Mouse (Mus musculus) heart, embryonic 13.5 days (tissue): Measurements from ENCODE around the gene Serf2. TPM values are rescaled to one million over a fixed set of nuclear protein-coding genes. Genes with fewer than 3 reads are reported as not detected.

Experiments used
- ATAC-seq: fragments of 200-750 bp; cut with Nextera tagmentation; 2 replicates; pipeline ENCODE4 v1.8.0; 2017; ENCODE audit warnings: moderate TSS enrichment; ENCODE audit not compliant: insufficient number of reproducible peaks, low FRiP score, low TSS enrichment; ENCODE audit errors: extremely low read depth
- H3K27ac ChIP-seq: fragments of 300-500 bp; sonication (generic); replicated peaks from 2 replicates; pipeline ENCODE4 v1.5.1; 2015; ENCODE audit warnings: moderate library complexity, mild to moderate bottlenecking, inconsistent platforms
- H3K27me3 ChIP-seq: fragments of 300-500 bp; sonication (generic); replicated peaks from 2 replicates; pipeline ENCODE4 v1.6.1; 2015; ENCODE audit warnings: mild to moderate bottlenecking, inconsistent platforms
- H3K36me3 ChIP-seq: fragments of 300-500 bp; sonication (generic); 2 replicates; pipeline ENCODE4 v1.6.1; 2015; ENCODE audit warnings: mild to moderate bottlenecking, inconsistent platforms
- H3K4me1 ChIP-seq: fragments of 300-500 bp; sonication (generic); 2 replicates; pipeline ENCODE4 v1.6.1; 2015; ENCODE audit warnings: inconsistent platforms
- H3K4me2 ChIP-seq: fragments of 300-500 bp; sonication (generic); 2 replicates; pipeline ENCODE4 v1.6.1; 2015; ENCODE audit warnings: inconsistent platforms, mild to moderate bottlenecking, moderate library complexity
- H3K4me3 ChIP-seq: fragments of 300-500 bp; sonication (generic); 2 replicates; pipeline ENCODE4 v1.5.1; 2015; ENCODE audit warnings: moderate library complexity, mild to moderate bottlenecking, inconsistent platforms
- H3K9ac ChIP-seq: fragments of 300-500 bp; sonication (generic); 2 replicates; pipeline ENCODE4 v1.6.1; 2015; ENCODE audit warnings: inconsistent platforms, mild to moderate bottlenecking, moderate library complexity
- H3K9me3 ChIP-seq: fragments of 300-500 bp; sonication (generic); 2 replicates; pipeline ENCODE4 v1.6.1; 2016; ENCODE audit warnings: inconsistent platforms
- WGBS: fragments of 180-500 bp; shearing (Covaris S2); methylation state at CpG from one replicate; pipeline ENCODE4 v1.1.7; 2015; ENCODE audit warnings: mixed read lengths; 5-methylcytosine and 5-hydroxymethylcytosine counted together
- polyA plus RNA-seq: library from polyadenylated mRNA; unstranded; fragments of >200 nt; fragmentation: Nextera tagmentation; extraction: Ambion mirVana; gene quantifications from 2 replicates; pipeline ENCODE4 v1.2.1, GENCODE M21; 2015

The Serf2 gene
- 522 and 573 TPM in 2 replicates for polyA plus RNA-seq

GRCm38 (mm10) chr2:121448739-121449535 is at the start of gene Serf2:
Gene Serf2, plus strand, starts transcription at chr2:121449195.
- peak within 1 kb of the TSS; percentile 100 for H3K9ac ChIP-seq
- peak within 1 kb of the TSS; percentile 88 for H3K4me3 ChIP-seq
- H3K4me1 ChIP-seq, result peaks cover 41% of the 10 kb centered on the region
- under 1% methylated on average over 73 of the region's 74 CpGs for WGBS
- H3K36me3 ChIP-seq, result peaks cover 31% of the 10 kb centered on the region
- no peaks in the 10 kb centered on the region for H3K27me3 ChIP-seq
- no peaks in the 10 kb centered on the region for H3K9me3 ChIP-seq
- H3K4me2 ChIP-seq, result peak within 1 kb of the TSS; percentile 95
- ATAC-seq, result peak; percentile 98
- peak within 1 kb of the TSS; percentile 99 for H3K27ac ChIP-seq

GRCm38 (mm10) chr2:121403296-121403695 is 45.7 kb upstream of the Serf2 start:
- no peaks in the 10 kb centered on the region for H3K4me1 ChIP-seq
- H3K4me3 ChIP-seq, result no peak overlapping the region
- H3K27ac ChIP-seq, result no peak overlapping the region
- H3K4me2 ChIP-seq, result no peak overlapping the region
- no peak overlapping the region for H3K9ac ChIP-seq
- no peaks in the 10 kb centered on the region for H3K27me3 ChIP-seq
- no peak for ATAC-seq
- no peaks in the 10 kb centered on the region for H3K36me3 ChIP-seq
- H3K9me3 ChIP-seq, result no peaks in the 10 kb centered on the region

GRCm38 (mm10) chr2:121408160-121408559 is 40.8 kb upstream of the Serf2 start:
- 29% methylated on average over 4 of the region's 4 CpGs for WGBS
- H3K4me3 ChIP-seq, result no peak overlapping the region
- no peaks in the 10 kb centered on the region for H3K9me3 ChIP-seq
- no peaks in the 10 kb centered on the region for H3K27me3 ChIP-seq
- H3K27ac ChIP-seq, result no peak overlapping the region
- H3K9ac ChIP-seq, result no peak overlapping the region
- H3K4me2 ChIP-seq, result no peak overlapping the region
- H3K36me3 ChIP-seq, result no peaks in the 10 kb centered on the region
- peaks cover 5% of the 10 kb centered on the region for H3K4me1 ChIP-seq
- ATAC-seq, result no peak

GRCm38 (mm10) chr2:121412843-121413386 is 36.1 kb upstream of the Serf2 start:
- Histone ChIP-seq H3K4me1 (peaks cover 37% of the 10 kb centered on the region), H3K27ac (peak overlapping the region; percentile 99), H3K27me3 (no peaks in the 10 kb centered on the region), H3K4me3 (peak overlapping the region; percentile 100), H3K9ac (peak overlapping the region; percentile 100), H3K36me3 (peaks cover 21% of the 10 kb centered on the region), H3K4me2 (peak overlapping the region; percentile 82), H3K9me3 (no peaks in the 10 kb centered on the region)
- WGBS, result 11% methylated on average over 4 of the region's 4 CpGs
- ATAC-seq, result no peak

GRCm38 (mm10) chr2:121413387-121414042 is 35.5 kb upstream of the Serf2 start, which contains the start of the genes Pdia3 and Catsper2:
Gene Pdia3, plus strand, starts transcription at chr2:121413775.
Gene Catsper2, minus strand, starts transcription at chr2:121413792.
- peak; percentile 98 for ATAC-seq
- Histone ChIP-seq H3K27ac (peak within 1 kb of the TSS; percentile 99), H3K4me1 (peaks cover 41% of the 10 kb centered on the region), H3K36me3 (peaks cover 27% of the 10 kb centered on the region), H3K4me2 (peak within 1 kb of the TSS; percentile 82), H3K27me3 (no peaks in the 10 kb centered on the region), H3K9ac (peak within 1 kb of the TSS; percentile 100), H3K4me3 (peak within 1 kb of the TSS; percentile 100), H3K9me3 (no peaks in the 10 kb centered on the region)
- WGBS, result under 1% methylated on average over 68 of the region's 68 CpGs

- WGBS, result 0% methylated on average over 32 of the region's 32 CpGs
- ATAC-seq, result peak; percentile 60
- H3K9me3 ChIP-seq, result no peaks in the 10 kb centered on the region
- peak overlapping the region; percentile 99 for H3K27ac ChIP-seq
- H3K4me3 ChIP-seq, result peak overlapping the region; percentile 100
- H3K4me2 ChIP-seq, result peak overlapping the region; percentile 82
- peaks cover 42% of the 10 kb centered on the region for H3K4me1 ChIP-seq
- H3K27me3 ChIP-seq, result no peaks in the 10 kb centered on the region
- H3K9ac ChIP-seq, result peak overlapping the region; percentile 100
- H3K36me3 ChIP-seq, result peaks cover 34% of the 10 kb centered on the region
Observed at GRCm38 (mm10) chr2:121414139-121414685, 34.8 kb upstream of the Serf2 start.

- H3K4me1 ChIP-seq, result peaks cover 42% of the 10 kb centered on the region
- H3K27ac ChIP-seq, result no peak overlapping the region
- WGBS, result 35% methylated on average over 3 of the region's 3 CpGs
- H3K4me2 ChIP-seq, result peak overlapping the region; percentile 82
- H3K9ac ChIP-seq, result peak overlapping the region; percentile 100
- H3K27me3 ChIP-seq, result no peaks in the 10 kb centered on the region
- ATAC-seq, result no peak
- peak overlapping the region; percentile 100 for H3K4me3 ChIP-seq
- H3K36me3 ChIP-seq, result peaks cover 39% of the 10 kb centered on the region
- H3K9me3 ChIP-seq, result no peaks in the 10 kb centered on the region
Observed at GRCm38 (mm10) chr2:121415103-121415502, 33.9 kb upstream of the Serf2 start.

GRCm38 (mm10) chr2:121415591-121415990 is 33.4 kb upstream of the Serf2 start:
- no peaks in the 10 kb centered on the region for H3K9me3 ChIP-seq
- no peak overlapping the region; the same call in 1 of the 2 replicates for H3K27ac ChIP-seq
- peaks cover 42% of the 10 kb centered on the region for H3K4me1 ChIP-seq
- no peak for ATAC-seq
- H3K4me3 ChIP-seq, result peak overlapping the region; percentile 100
- H3K4me2 ChIP-seq, result peak overlapping the region; percentile 82
- peaks cover 43% of the 10 kb centered on the region for H3K36me3 ChIP-seq
- peak overlapping the region; percentile 100 for H3K9ac ChIP-seq
- WGBS, result 56% methylated on average over 3 of the region's 3 CpGs
- no peaks in the 10 kb centered on the region for H3K27me3 ChIP-seq

GRCm38 (mm10) chr2:121416356-121416755 is 32.6 kb upstream of the Serf2 start:
- 79% methylated on average over 6 of the region's 6 CpGs for WGBS
- Histone ChIP-seq H3K36me3 (peaks cover 50% of the 10 kb centered on the region), H3K4me1 (peaks cover 42% of the 10 kb centered on the region), H3K4me2 (peak overlapping the region; percentile 82), H3K27ac (no peak overlapping the region), H3K27me3 (no peaks in the 10 kb centered on the region), H3K9ac (no peak overlapping the region), H3K9me3 (no peaks in the 10 kb centered on the region), H3K4me3 (peak overlapping the region; percentile 100)
- no peak for ATAC-seq

- peaks cover 70% of the 10 kb centered on the region for H3K36me3 ChIP-seq
- H3K4me2 ChIP-seq, result no peak overlapping the region
- 83% methylated on average over 3 of the region's 3 CpGs for WGBS
- no peak overlapping the region for H3K4me3 ChIP-seq
- H3K9ac ChIP-seq, result no peak overlapping the region
- peaks cover 36% of the 10 kb centered on the region for H3K4me1 ChIP-seq
- no peaks in the 10 kb centered on the region for H3K27me3 ChIP-seq
- H3K9me3 ChIP-seq, result no peaks in the 10 kb centered on the region
- no peak for ATAC-seq
- no peak overlapping the region for H3K27ac ChIP-seq
Observed at GRCm38 (mm10) chr2:121418476-121418875, 30.5 kb upstream of the Serf2 start.

GRCm38 (mm10) chr2:121423166-121423565 is 25.8 kb upstream of the Serf2 start:
- no peak for ATAC-seq
- Histone ChIP-seq H3K27me3 (no peaks in the 10 kb centered on the region), H3K4me2 (no peak overlapping the region), H3K4me3 (no peak overlapping the region), H3K9ac (no peak overlapping the region), H3K9me3 (no peaks in the 10 kb centered on the region), H3K4me1 (peaks cover 5% of the 10 kb centered on the region; the same call in 1 of the 2 replicates), H3K27ac (no peak overlapping the region), H3K36me3 (peaks cover 94% of the 10 kb centered on the region)
- WGBS, result 89% methylated on average over 2 of the region's 2 CpGs
